23 mouse cellular contexts compared by ENCODE assay signal in genomic region chr3:140702929-140703328, GRCm38 (mm10).
DNase-seq lines count a peak whose midpoint lies in the region; ATAC-seq and TF ChIP-seq lines count a peak whose summit lies in the region.
"Had no signal": no experiment of that assay in that cellular context is flagged by ENCODE, and none has a peak within 500 bp of the region (broad histone marks: within the 10 kb centered on the region; RNA-seq: fewer than 3 reads in every experiment).

No protein-coding gene starts in this region.

- H3K27ac ChIP-seq in gastrocnemius, adult 2 months = no peak overlapping the region
- H3K27ac ChIP-seq: forebrain, embryonic 10.5 days; forebrain, embryonic 13.5 days; hindbrain, embryonic 12.5 days; hindbrain, embryonic 15.5 days had no signal

- intact Hi-C loops in gastrocnemius, adult 2 months (cut with DNase I) = no loop called here

- DNase-seq in G1E (ENCODE audit: low spot score) (no peak), MEL-GATA-1-ER (ENCODE audit: extremely low read depth, low read depth) (peak; percentile 39)
- DNase-seq in urinary bladder, postnatal 4 days (ENCODE audit: low spot score in 2 of 2) = no peak
- DNase-seq in frontal cortex, adult 2 months (ENCODE audit: extremely low spot score in 1 of 2, low spot score in 1 of 2) = no peak
- no peak for DNase-seq in gastrocnemius, adult 2 months
- DNase-seq: adrenal gland, adult 2 months; adrenal gland, postnatal 14 days; B cell, adult 2 months; cerebellum, adult 11 months; cerebellum, adult 9-11 months; embryo, embryonic 11 days; forebrain, postnatal 0 days; gastrocnemius, postnatal 10 days; gastrocnemius, postnatal 36 days; heart, adult 11 months had no signal

- ATAC-seq in G1E (ENCODE audit: extremely low read depth, insufficient number of reproducible peaks, low FRiP score, poor library complexity, severe bottlenecking) = peak; percentile 40; the same call in 1 of the 2 replicates
- peak; percentile 27; the same call in 1 of the 2 replicates for ATAC-seq in granulocyte monocyte progenitor cell, adult 5-6 weeks (replicated peaks; ENCODE audit: poor library complexity, severe bottlenecking)
- ATAC-seq: forebrain, embryonic 13.5 days; forebrain, postnatal 0 days; intestine, postnatal 0 days; Patski had no signal

- no peak for TF ChIP-seq CTCF in G1E (IDR thresholded peaks at IDR 0.05; ENCODE audit: low read depth, low read length)
- TF ChIP-seq CTCF in gastrocnemius, adult 2 months (IDR thresholded peaks at IDR 0.05) = no peak

- H3K4me3 ChIP-seq in G1E (ENCODE audit: low read depth, low read length) = no peak overlapping the region
- no peak overlapping the region for H3K4me3 ChIP-seq in gastrocnemius, adult 2 months
- H3K4me3 ChIP-seq: forebrain, embryonic 10.5 days; forebrain, embryonic 13.5 days; hindbrain, embryonic 12.5 days; hindbrain, embryonic 15.5 days had no signal

- H3K9me3 ChIP-seq in G1E (replicated peaks) = no peaks in the 10 kb centered on the region
- H3K9me3 ChIP-seq: forebrain, embryonic 10.5 days; forebrain, embryonic 13.5 days; hindbrain, embryonic 12.5 days; hindbrain, embryonic 15.5 days had no signal

- no peaks in the 10 kb centered on the region for H3K27me3 ChIP-seq in G1E (ENCODE audit: insufficient read depth, low read length)
- H3K27me3 ChIP-seq: CH12.LX; forebrain, embryonic 13.5 days; hindbrain, embryonic 12.5 days; hindbrain, embryonic 15.5 days; Patski had no signal

- H3K36me3 ChIP-seq in G1E (replicated peaks) = no peaks in the 10 kb centered on the region
- H3K36me3 ChIP-seq: forebrain, embryonic 10.5 days; hindbrain, embryonic 12.5 days; hindbrain, embryonic 15.5 days had no signal

- no peaks in the 10 kb centered on the region for H3K4me1 ChIP-seq in G1E (ENCODE audit: insufficient read depth, low read depth, low read length)
- H3K4me1 ChIP-seq: forebrain, embryonic 10.5 days; forebrain, embryonic 13.5 days; hindbrain, embryonic 15.5 days had no signal
